Mouse (Mus musculus) ES-E14 (cell line): ENCODE data around the gene Adcy5. TPM values are rescaled to one million over a fixed set of nuclear protein-coding genes. Genes with fewer than 3 reads are reported as not detected.

Source experiments
- DNase-seq: peaks from one replicate; pipeline ENCODE4 v3.0.0-alpha.2; 2013; ENCODE audit warnings: low read depth, low spot score
- H3K27ac ChIP-seq: 2 replicates; pipeline ENCODE4 v1.5.1; 2012; ENCODE audit warnings: low read depth, mild to moderate bottlenecking, low read length, moderate library complexity, mixed read lengths; ENCODE audit not compliant: poor library complexity, insufficient read depth, severe bottlenecking
- H3K36me3 ChIP-seq: 2 replicates; pipeline ENCODE4 v1.6.1; 2012; ENCODE audit warnings: mild to moderate bottlenecking, low read length, moderate library complexity, mixed read lengths; ENCODE audit not compliant: control insufficient read depth, poor library complexity, insufficient read depth, severe bottlenecking
- H3K4me1 ChIP-seq, 2 experiments: fragments of 150-350 bp in 1 of 2; sonication (generic) in 1 of 2; 2 replicates each; pipeline ENCODE4 v1.6.1; 2012; ENCODE audit warnings: low read length in 2 of 2, mild to moderate bottlenecking in 1 of 2, mixed read lengths in 1 of 2; ENCODE audit not compliant: control insufficient read depth in 2 of 2, insufficient read depth in 2 of 2, poor library complexity in 1 of 2
- H3K4me3 ChIP-seq, 2 experiments: fragments of 150-350 bp in 1 of 2; sonication (generic) in 1 of 2; 2 replicates each; pipeline ENCODE4 v1.5.1; 2012; ENCODE audit warnings: low read length in 2 of 2, low read depth in 1 of 2, mild to moderate bottlenecking in 1 of 2, mixed read lengths in 1 of 2; ENCODE audit not compliant: insufficient read depth in 1 of 2, poor library complexity in 1 of 2, severe bottlenecking in 1 of 2
- H3K9ac ChIP-seq: 2 replicates; pipeline ENCODE4 v1.6.1; 2012; ENCODE audit warnings: low read depth, mild to moderate bottlenecking, low read length, mixed read lengths; ENCODE audit not compliant: poor library complexity, insufficient read depth, severe bottlenecking
- H3K9me3 ChIP-seq: fragments of 150-350 bp; sonication (generic); 2 replicates; pipeline ENCODE4 v1.6.1; 2012; ENCODE audit warnings: low read depth, mild to moderate bottlenecking, low read length; ENCODE audit not compliant: control insufficient read depth, insufficient read depth
- CHD2 ChIP-seq: IDR thresholded peaks from 2 replicates; pipeline ENCODE4 v1.6.1; 2014; ENCODE audit warnings: mild to moderate bottlenecking, low read depth, low read length, inconsistent platforms
- HCFC1 ChIP-seq: IDR thresholded peaks from 2 replicates; pipeline ENCODE4 v1.6.1; 2012; ENCODE audit warnings: low read length, inconsistent platforms, borderline replicate concordance; ENCODE audit not compliant: insufficient read depth
- MAFK ChIP-seq: IDR thresholded peaks from 2 replicates; pipeline ENCODE4 v1.6.1; 2014; ENCODE audit warnings: mild to moderate bottlenecking, low read depth, low read length, inconsistent platforms; ENCODE audit not compliant: insufficient read depth
- ZC3H11A ChIP-seq: IDR thresholded peaks from 2 replicates; pipeline ENCODE4 v1.6.1; 2012; ENCODE audit warnings: low read depth, mild to moderate bottlenecking, inconsistent platforms, low read length, borderline replicate concordance
- ZNF384 ChIP-seq: IDR thresholded peaks from 2 replicates; pipeline ENCODE4 v1.6.1; 2012; ENCODE audit warnings: low read depth, low read length, inconsistent platforms
- in situ Hi-C, 2 experiments: fragments of 600-800 bp; cut with MboI; formaldehyde crosslinking; loops; one replicate each; pipeline ENCODE4 v1.15.1; 2025; ENCODE audit warnings: low sequenced_read_pairs in 2 of 2, inconsistent platforms in 1 of 2; ENCODE audit not compliant: unreplicated experiment in 2 of 2
- total RNA-seq: library from RNA; depleted of rRNA; stranded (reverse); fragments of 300-350 nt; gene quantifications from 2 replicates; pipeline ENCODE4 v1.2.3, GENCODE M21; 2012

The Adcy5 gene
- total RNA-seq, 1 experiment = 0.85 TPM

- H3K27ac ChIP-seq = no peak overlapping the region
- H3K4me1 ChIP-seq = no peaks in the 10 kb centered on the region
- no peaks in the 10 kb centered on the region for H3K9me3 ChIP-seq
- H3K9ac ChIP-seq = no peak overlapping the region
- no peak for TF ChIP-seq ZNF384
- TF ChIP-seq HCFC1 = no peak
- TF ChIP-seq CHD2 = no peak
- no peak for TF ChIP-seq ZC3H11A
- TF ChIP-seq MAFK = no peak
- no peak overlapping the region for H3K4me3 ChIP-seq
- no peak for DNase-seq
- H3K36me3 ChIP-seq = no peaks in the 10 kb centered on the region
- in situ Hi-C loops = loop anchor here in 1 of 2 experiments (10.0 kb wide), 1 partner anchor 147 kb away; no protein-coding TSS in a partner anchor
These were observed 37.2 kb upstream of the Adcy5 start for GRCm38 (mm10) chr16:35117436-35117835.

GRCm38 (mm10) chr16:35120603-35121002 is 34.1 kb upstream of the Adcy5 start:
- in situ Hi-C loops = no loop called here

GRCm38 (mm10) chr16:35127270-35127669 is 27.4 kb upstream of the Adcy5 start:
- Histone ChIP-seq H3K4me3 (no peak overlapping the region), H3K9ac (no peak overlapping the region), H3K4me1 (no peaks in the 10 kb centered on the region; a peak in 1 of 4 replicates), H3K27ac (no peak overlapping the region), H3K9me3 (no peaks in the 10 kb centered on the region), H3K36me3 (no peaks in the 10 kb centered on the region)
- DNase-seq = no peak
- no peak for TF ChIP-seq ZNF384
- TF ChIP-seq MAFK = no peak
- TF ChIP-seq ZC3H11A = no peak
- no peak for TF ChIP-seq HCFC1
- TF ChIP-seq CHD2 = no peak
- in situ Hi-C loops = no loop called here

More at GRCm38 (mm10) chr16:35120603-35121002, 34.1 kb upstream of the Adcy5 start:
- TF ChIP-seq ZC3H11A (no peak), ZNF384 (no peak), MAFK (no peak), CHD2 (no peak), HCFC1 (no peak)
- Histone ChIP-seq H3K4me1 (no peaks in the 10 kb centered on the region; a peak in 1 of 4 replicates), H3K36me3 (no peaks in the 10 kb centered on the region), H3K4me3 (no peak overlapping the region), H3K9me3 (no peaks in the 10 kb centered on the region), H3K9ac (no peak overlapping the region), H3K27ac (no peak overlapping the region)
- no peak for DNase-seq

- no peaks in the 10 kb centered on the region for H3K36me3 ChIP-seq
- H3K9ac ChIP-seq = no peak overlapping the region
- H3K4me3 ChIP-seq = no peak overlapping the region
- H3K9me3 ChIP-seq = no peaks in the 10 kb centered on the region
- no peak overlapping the region for H3K27ac ChIP-seq
- in situ Hi-C loops = no loop called here
- no peak for TF ChIP-seq ZNF384
- TF ChIP-seq HCFC1 = no peak
- no peak for TF ChIP-seq MAFK
- TF ChIP-seq ZC3H11A = no peak
- no peak for TF ChIP-seq CHD2
- no peak for DNase-seq
- no peaks in the 10 kb centered on the region for H3K4me1 ChIP-seq
These were observed 24.5 kb upstream of the Adcy5 start for GRCm38 (mm10) chr16:35130172-35130571.

- Histone ChIP-seq H3K4me3 (no peak overlapping the region), H3K36me3 (no peaks in the 10 kb centered on the region), H3K4me1 (no peaks in the 10 kb centered on the region), H3K9ac (no peak overlapping the region), H3K9me3 (no peaks in the 10 kb centered on the region), H3K27ac (no peak overlapping the region)
- TF ChIP-seq MAFK = no peak
- no peak for TF ChIP-seq CHD2
- TF ChIP-seq HCFC1 = no peak
- no peak for DNase-seq
- in situ Hi-C loops = no loop called here
These were observed 15.3 kb upstream of the Adcy5 start for GRCm38 (mm10) chr16:35139416-35139815.
